Mouse (Mus musculus): ENCODE measurements around the gene Arv1. TPM values are rescaled to one million over a fixed set of nuclear protein-coding genes. Genes with fewer than 3 reads are reported as not detected.

Arv1 gene
- polyA plus RNA-seq, 2 experiments = 4.2 to 6.0 TPM

GRCm38 (mm10) chr8:124754101-124754791 is 32.3 kb downstream of the Arv1 start:
- WGBS (ENCODE audit: insufficient replicate concordance) = 21% methylated on average over 11 of the region's 11 CpGs
- no peak for TF ChIP-seq EP300 (IDR thresholded peaks at IDR 0.05; ENCODE audit: low read depth)
- H3K9me3 ChIP-seq (ENCODE audit: control insufficient read depth, low read length) = no peaks in the 10 kb centered on the region
- ATAC-seq (ENCODE audit: insufficient read depth) (peak; percentile 34; the same call in 1 of the 2 replicates), DNase-seq (ENCODE audit: low read depth in 3 of 3, low spot score in 3 of 3) (no peak)
- H3K4me1 ChIP-seq (replicated peaks; ENCODE audit: control insufficient read depth in 2 of 2, insufficient read depth in 2 of 2, low read length in 1 of 2) = peaks cover 0 to 11% of the 10 kb centered on the region in 2 experiments; a peak in 2 of 4 replicates
- H3K36me3 ChIP-seq (replicated peaks; ENCODE audit: control insufficient read depth, insufficient read depth, low read depth) = no peaks in the 10 kb centered on the region
- H3K4me3 ChIP-seq (ENCODE audit: insufficient read depth in 1 of 2, low read depth in 2 of 2, low read length in 2 of 2) = no peak overlapping the region
- no peak overlapping the region for H3K9ac ChIP-seq (replicated peaks)
- no peak overlapping the region for H3K4me2 ChIP-seq (ENCODE audit: low read depth)
- peaks cover 40% of the 10 kb centered on the region for H3K27me3 ChIP-seq (ENCODE audit: control insufficient read depth, insufficient read depth, low read length)
- H3K27ac ChIP-seq = no peak overlapping the region

DNA sequence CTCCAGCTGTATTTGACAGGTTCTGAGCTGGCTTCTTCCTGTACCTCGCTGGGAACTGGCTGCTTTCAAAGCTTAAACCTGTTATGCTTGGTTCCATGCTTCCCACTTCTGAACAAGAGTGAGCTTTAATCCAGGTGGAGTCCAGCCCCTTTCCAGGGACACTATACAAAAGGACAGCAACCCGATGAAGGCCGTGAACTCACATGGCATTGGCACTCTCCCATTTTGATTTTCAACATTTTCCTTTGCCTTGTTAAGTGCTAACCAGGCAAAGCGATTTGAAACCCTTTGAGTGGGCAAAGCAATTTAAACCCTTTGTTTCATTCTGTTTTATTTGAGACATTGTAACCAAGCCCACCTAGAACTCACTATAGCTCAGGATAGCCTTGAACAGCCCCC is 32.9 kb downstream of the Arv1 start:
- Histone ChIP-seq H3K36me3 (replicated peaks; ENCODE audit: control insufficient read depth, insufficient read depth, low read depth) (no peaks in the 10 kb centered on the region), H3K9ac (replicated peaks) (no peak overlapping the region), H3K4me1 (replicated peaks; ENCODE audit: control insufficient read depth in 2 of 2, insufficient read depth in 2 of 2, low read length in 1 of 2) (peaks cover 0 to 10% of the 10 kb centered on the region in 2 experiments; a peak in 2 of 4 replicates), H3K4me2 (ENCODE audit: low read depth) (no peak overlapping the region), H3K9me3 (ENCODE audit: control insufficient read depth, low read length) (no peaks in the 10 kb centered on the region), H3K4me3 (ENCODE audit: insufficient read depth in 1 of 2, low read depth in 2 of 2, low read length in 2 of 2) (no peak overlapping the region), H3K27ac (no peak overlapping the region), H3K27me3 (ENCODE audit: control insufficient read depth, insufficient read depth, low read length) (peaks cover 37% of the 10 kb centered on the region)
- WGBS (ENCODE audit: insufficient replicate concordance) = 32% methylated on average over 4 of the region's 4 CpGs
- TF ChIP-seq CTCF (IDR thresholded peaks at IDR 0.05; ENCODE audit: low read depth) (no peak), EP300 (IDR thresholded peaks at IDR 0.05; ENCODE audit: low read depth) (no peak)
- ATAC-seq (ENCODE audit: insufficient read depth) = no peak
- DNase-seq (ENCODE audit: low read depth in 3 of 3, low spot score in 3 of 3) = no peak

- DNase-seq (ENCODE audit: low read depth in 3 of 3, low spot score in 3 of 3) (no peak), ATAC-seq (ENCODE audit: insufficient read depth) (no peak)
- Histone ChIP-seq H3K4me1 (replicated peaks; ENCODE audit: control insufficient read depth in 2 of 2, insufficient read depth in 2 of 2, low read length in 1 of 2) (peaks cover 0 to 10% of the 10 kb centered on the region in 2 experiments; a peak in 2 of 4 replicates), H3K27me3 (ENCODE audit: control insufficient read depth, insufficient read depth, low read length) (peaks cover 30% of the 10 kb centered on the region), H3K9ac (replicated peaks) (no peak overlapping the region), H3K36me3 (replicated peaks; ENCODE audit: control insufficient read depth, insufficient read depth, low read depth) (no peaks in the 10 kb centered on the region), H3K4me2 (ENCODE audit: low read depth) (no peak overlapping the region), H3K27ac (no peak overlapping the region), H3K4me3 (ENCODE audit: insufficient read depth in 1 of 2, low read depth in 2 of 2, low read length in 2 of 2) (no peak overlapping the region), H3K9me3 (ENCODE audit: control insufficient read depth, low read length) (no peaks in the 10 kb centered on the region)
- TF ChIP-seq CTCF (IDR thresholded peaks at IDR 0.05; ENCODE audit: low read depth) (no peak), EP300 (IDR thresholded peaks at IDR 0.05; ENCODE audit: low read depth) (no peak)
- WGBS (ENCODE audit: insufficient replicate concordance) = 57% methylated on average over 8 of the region's 8 CpGs
Observed at GRCm38 (mm10) chr8:124755481-124755880, 33.5 kb downstream of the Arv1 start.

GRCm38 (mm10) chr8:124756153-124756552 is 34.2 kb downstream of the Arv1 start:
- no peak overlapping the region for H3K9ac ChIP-seq (replicated peaks)
- TF ChIP-seq EP300 (IDR thresholded peaks at IDR 0.05; ENCODE audit: low read depth) = no peak
- TF ChIP-seq CTCF (IDR thresholded peaks at IDR 0.05; ENCODE audit: low read depth) = no peak
- no peak overlapping the region for H3K27ac ChIP-seq
- H3K4me2 ChIP-seq (ENCODE audit: low read depth) = no peak overlapping the region
- H3K4me3 ChIP-seq (ENCODE audit: insufficient read depth in 1 of 2, low read depth in 2 of 2, low read length in 2 of 2) = no peak overlapping the region
- H3K4me1 ChIP-seq (replicated peaks; ENCODE audit: control insufficient read depth in 2 of 2, insufficient read depth in 2 of 2, low read length in 1 of 2) = peaks cover 0 to 10% of the 10 kb centered on the region in 2 experiments; a peak in 2 of 4 replicates
- H3K9me3 ChIP-seq (ENCODE audit: control insufficient read depth, low read length) = no peaks in the 10 kb centered on the region
- H3K36me3 ChIP-seq (replicated peaks; ENCODE audit: control insufficient read depth, insufficient read depth, low read depth) = no peaks in the 10 kb centered on the region
- ATAC-seq (ENCODE audit: insufficient read depth) = no peak
- WGBS (ENCODE audit: insufficient replicate concordance) = 27% methylated on average over 2 of the region's 2 CpGs
- DNase-seq (ENCODE audit: low read depth in 3 of 3, low spot score in 3 of 3) = no peak
- H3K27me3 ChIP-seq (ENCODE audit: control insufficient read depth, insufficient read depth, low read length) = peaks cover 23% of the 10 kb centered on the region

GRCm38 (mm10) chr8:124756601-124757000 is 34.7 kb downstream of the Arv1 start:
- WGBS (ENCODE audit: insufficient replicate concordance) = 54% methylated on average over 5 of the region's 5 CpGs
- no peak overlapping the region for H3K27ac ChIP-seq
- no peak for DNase-seq (ENCODE audit: low read depth in 3 of 3, low spot score in 3 of 3)

More at GRCm38 (mm10) chr8:124756601-124757000, 34.7 kb downstream of the Arv1 start:
- ATAC-seq (ENCODE audit: insufficient read depth) = no peak
- Histone ChIP-seq H3K9ac (replicated peaks) (no peak overlapping the region), H3K9me3 (ENCODE audit: control insufficient read depth, low read length) (no peaks in the 10 kb centered on the region), H3K4me3 (ENCODE audit: insufficient read depth in 1 of 2, low read depth in 2 of 2, low read length in 2 of 2) (no peak overlapping the region), H3K4me2 (ENCODE audit: low read depth) (no peak overlapping the region), H3K36me3 (replicated peaks; ENCODE audit: control insufficient read depth, insufficient read depth, low read depth) (no peaks in the 10 kb centered on the region), H3K27me3 (ENCODE audit: control insufficient read depth, insufficient read depth, low read length) (peaks cover 19% of the 10 kb centered on the region), H3K4me1 (replicated peaks; ENCODE audit: control insufficient read depth in 2 of 2, insufficient read depth in 2 of 2, low read length in 1 of 2) (peaks cover 0 to 10% of the 10 kb centered on the region in 2 experiments; a peak in 2 of 4 replicates)
- TF ChIP-seq CTCF (IDR thresholded peaks at IDR 0.05; ENCODE audit: low read depth) (no peak), EP300 (IDR thresholded peaks at IDR 0.05; ENCODE audit: low read depth) (no peak)
